Mouse (Mus musculus) layer of hippocampus, adult 2 months (tissue): ENCODE measurements around the gene Cd6. TPM values are rescaled to one million over a fixed set of nuclear protein-coding genes. Genes with fewer than 3 reads are reported as not detected.
A peak's percentile ranks its signal among the peaks of the same experiment; 100 is the strongest.

Source experiments
- DNase-seq, 2 experiments: peaks; one replicate each; pipeline ENCODE4 v3.0.0; 2022; ENCODE audit warnings: low spot score in 2 of 2
- H3K27ac ChIP-seq: fragments of 200-600 bp; 2 replicates; pipeline ENCODE4 v1.8.1; 2022
- H3K4me3 ChIP-seq: fragments of 200-600 bp; 2 replicates; pipeline ENCODE4 v1.8.1; 2022; ENCODE audit warnings: mild to moderate bottlenecking
- CTCF ChIP-seq: fragments of 200-600 bp; conservative IDR thresholded peaks from 2 replicates; pipeline ENCODE4 v1.8.1; 2022; ENCODE audit warnings: antibody characterized with exemption, mild to moderate bottlenecking, moderate library complexity
- total RNA-seq, 2 experiments: library from RNA; stranded (reverse); gene quantifications; 2 replicates each; pipeline ENCODE4 v1.2.3; 2021

The Cd6 gene
- total RNA-seq, 2 experiments from 2014 or later: 0.32 TPM; not detected in 1

GRCm38 (mm10) chr19:10804850-10805660 lies 24.8 kb downstream of the Cd6 start:
- Histone ChIP-seq H3K27ac (peak overlapping the region; percentile 43), H3K4me3 (no peak overlapping the region)
- no peak for TF ChIP-seq CTCF
- no peak for DNase-seq

GRCm38 (mm10) chr19:10803751-10804150 lies 26.1 kb downstream of the Cd6 start:
- no peak overlapping the region for H3K4me3 ChIP-seq
- TF ChIP-seq CTCF: no peak

GRCm38 (mm10) chr19:10801906-10802305 lies 28.0 kb downstream of the Cd6 start:
- H3K4me3 ChIP-seq: no peak overlapping the region
- peak overlapping the region; percentile 67 for H3K27ac ChIP-seq
- DNase-seq: no peak
- no peak for TF ChIP-seq CTCF

More at GRCm38 (mm10) chr19:10803751-10804150, 26.1 kb downstream of the Cd6 start:
- no peak overlapping the region for H3K27ac ChIP-seq
- DNase-seq: no peak

GRCm38 (mm10) chr19:10801070-10801469 lies 28.8 kb downstream of the Cd6 start:
- DNase-seq: peak; percentile 63 to 79
- Histone ChIP-seq H3K4me3 (no peak overlapping the region), H3K27ac (peak overlapping the region; percentile 92)
- TF ChIP-seq CTCF: no peak

GRCm38 (mm10) chr19:10799155-10799554 lies 30.7 kb downstream of the Cd6 start:
- DNase-seq: no peak
- Histone ChIP-seq H3K27ac (peak overlapping the region; percentile 92; the same call in 1 of the 2 replicates), H3K4me3 (no peak overlapping the region)
- no peak for TF ChIP-seq CTCF

GRCm38 (mm10) chr19:10798576-10798975 lies 31.3 kb downstream of the Cd6 start:
- H3K4me3 ChIP-seq: no peak overlapping the region
- TF ChIP-seq CTCF: no peak
- H3K27ac ChIP-seq: no peak overlapping the region
- DNase-seq: no peak

GRCm38 (mm10) chr19:10794916-10795315 lies 34.9 kb downstream of the Cd6 start:
- Histone ChIP-seq H3K4me3 (no peak overlapping the region), H3K27ac (no peak overlapping the region)
- TF ChIP-seq CTCF: no peak
- no peak for DNase-seq

- Histone ChIP-seq H3K27ac (no peak overlapping the region), H3K4me3 (no peak overlapping the region)
- DNase-seq: no peak
- no peak for TF ChIP-seq CTCF
These were observed 36.8 kb downstream of the Cd6 start for GRCm38 (mm10) chr19:10793044-10793443.

GRCm38 (mm10) chr19:10790323-10790722 lies 39.5 kb downstream of the Cd6 start:
- TF ChIP-seq CTCF: no peak
- no peak overlapping the region for H3K4me3 ChIP-seq
- H3K27ac ChIP-seq: no peak overlapping the region
- DNase-seq: no peak

GRCm38 (mm10) chr19:10788242-10788641 lies 41.6 kb downstream of the Cd6 start:
- Histone ChIP-seq H3K4me3 (no peak overlapping the region), H3K27ac (no peak overlapping the region)
- DNase-seq: no peak
- no peak for TF ChIP-seq CTCF

- H3K4me3 ChIP-seq: no peak overlapping the region
- DNase-seq: no peak
- no peak for TF ChIP-seq CTCF
These were observed 42.5 kb downstream of the Cd6 start for GRCm38 (mm10) chr19:10787406-10787805.

GRCm38 (mm10) chr19:10786753-10787152 lies 43.1 kb downstream of the Cd6 start:
- no peak overlapping the region for H3K27ac ChIP-seq
- no peak for DNase-seq
- TF ChIP-seq CTCF: no peak
- no peak overlapping the region for H3K4me3 ChIP-seq

More at GRCm38 (mm10) chr19:10787406-10787805, 42.5 kb downstream of the Cd6 start:
- no peak overlapping the region for H3K27ac ChIP-seq

GRCm38 (mm10) chr19:10784796-10785459 lies 44.9 kb downstream of the Cd6 start:
- H3K27ac ChIP-seq: peak overlapping the region; percentile 78
- H3K4me3 ChIP-seq: no peak overlapping the region
- DNase-seq: peak; percentile 50 to 58
- no peak for TF ChIP-seq CTCF

- H3K27ac ChIP-seq: peak overlapping the region; percentile 78; the same call in 1 of the 2 replicates
- H3K4me3 ChIP-seq: no peak overlapping the region
- no peak for DNase-seq
- TF ChIP-seq CTCF: no peak
These were observed 45.8 kb downstream of the Cd6 start for GRCm38 (mm10) chr19:10784061-10784460.
